Comparison of ENCODE assay signal across 7 mouse cellular contexts in the genomic region with DNA sequence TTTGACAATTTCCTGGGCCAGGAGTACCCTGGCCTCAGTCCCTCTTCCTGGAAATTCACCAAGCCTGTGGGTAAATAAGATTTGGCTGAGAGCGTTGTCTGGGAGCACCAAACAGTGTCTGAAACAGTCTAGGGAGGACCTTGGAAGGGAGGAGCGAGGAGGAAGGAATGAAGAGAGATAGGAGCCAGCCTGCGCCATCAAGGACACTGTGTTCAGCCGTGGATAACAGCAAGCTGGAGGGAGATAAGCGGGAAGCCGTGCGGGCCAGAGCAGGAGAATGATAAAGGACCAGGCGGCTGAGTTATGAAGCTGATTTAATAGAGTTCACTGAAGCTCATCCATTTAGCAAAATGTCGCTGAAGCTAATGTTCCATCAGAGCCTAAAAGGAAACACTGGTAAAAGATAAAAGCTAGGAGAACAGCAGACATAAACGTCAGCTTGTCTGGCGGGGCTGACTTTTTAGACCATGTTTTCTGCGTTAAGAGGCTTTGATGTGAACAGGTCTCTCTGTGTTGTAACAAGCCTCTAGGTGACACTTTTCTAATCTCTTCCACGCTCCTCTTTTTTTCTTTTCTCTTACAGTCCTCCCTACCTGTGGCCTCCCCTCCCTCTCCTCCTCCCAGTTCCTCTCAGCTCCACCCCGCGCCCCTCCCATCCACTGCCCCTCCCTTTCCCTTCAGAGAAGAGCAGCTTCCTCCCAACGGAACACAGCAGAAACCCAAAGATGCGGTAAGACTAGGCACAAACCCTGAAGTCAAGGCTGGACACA. TPM values are rescaled to one million over a fixed set of nuclear protein-coding genes. Genes with fewer than 3 reads are reported as not detected.
DNase-seq lines count a peak whose midpoint lies in the region; ATAC-seq and TF ChIP-seq lines count a peak whose summit lies in the region.

No protein-coding gene starts in this region.

- TF ChIP-seq POLR2A in MEL (IDR thresholded peaks at IDR 0.05; ENCODE audit: control insufficient read depth in 1 of 2, insufficient read depth in 1 of 2, low read depth in 1 of 2, low read length in 2 of 2, poor library complexity in 1 of 2): peak in 1 of 2 experiments; percentile 49; a peak in 1 of 4 replicates
- no peak for TF ChIP-seq POLR2A in brain, embryonic 14.5 days (IDR thresholded peaks at IDR 0.05; ENCODE audit: borderline replicate concordance, extremely low read depth, insufficient read depth, insufficient read length, poor library complexity, severe bottlenecking)

- peaks cover 0 to 11% of the 10 kb centered on the region in 2 experiments; a peak in 2 of 4 replicates for H3K36me3 ChIP-seq in MEL (ENCODE audit: control insufficient read depth in 1 of 2, insufficient read depth in 2 of 2, low read length in 2 of 2)
- H3K36me3 ChIP-seq in forebrain, embryonic 13.5 days (ENCODE audit: poor library complexity, severe bottlenecking): no peaks in the 10 kb centered on the region
- no peaks in the 10 kb centered on the region for H3K36me3 ChIP-seq in hindbrain, embryonic 13.5 days
- no peaks in the 10 kb centered on the region for H3K36me3 ChIP-seq in limb, embryonic 15.5 days
- H3K36me3 ChIP-seq in midbrain, embryonic 16.5 days (ENCODE audit: control insufficient read depth, insufficient read depth, low read length): no peaks in the 10 kb centered on the region

- H3K27ac ChIP-seq in MEL (ENCODE audit: control insufficient read depth, low read depth, low read length): peak overlapping the region; percentile 67
- no peak overlapping the region for H3K27ac ChIP-seq in forebrain, embryonic 13.5 days
- H3K27ac ChIP-seq in hindbrain, embryonic 13.5 days: peak overlapping the region; percentile 44
- no peak overlapping the region for H3K27ac ChIP-seq in limb, embryonic 15.5 days
- peak overlapping the region; percentile 26; the same call in 1 of the 2 replicates for H3K27ac ChIP-seq in midbrain, embryonic 16.5 days (ENCODE audit: low read length)

- peak; percentile 76 for DNase-seq in MEL (ENCODE audit: low read depth, low spot score)
- DNase-seq in brain, embryonic 14.5 days (ENCODE audit: low read depth): peak; percentile 58
- peak; percentile 55 to 69 for DNase-seq in thymus, postnatal 10 days (ENCODE audit: low spot score in 2 of 2)

- peaks cover 0 to 10% of the 10 kb centered on the region in 2 experiments; a peak in 3 of 4 replicates for H3K4me1 ChIP-seq in MEL (ENCODE audit: control insufficient read depth in 1 of 2, insufficient read depth in 2 of 2, low read length in 2 of 2)
- H3K4me1 ChIP-seq in forebrain, embryonic 13.5 days: peaks cover 17% of the 10 kb centered on the region
- H3K4me1 ChIP-seq in hindbrain, embryonic 13.5 days (replicated peaks): peaks cover 26% of the 10 kb centered on the region
- H3K4me1 ChIP-seq in limb, embryonic 15.5 days: peaks cover 7% of the 10 kb centered on the region; the same call in 1 of the 2 replicates
- H3K4me1 ChIP-seq in midbrain, embryonic 16.5 days (ENCODE audit: control insufficient read depth, insufficient read depth, low read length): peaks cover 17% of the 10 kb centered on the region

- peak overlapping the region; percentile 30 to 46 for H3K4me3 ChIP-seq in MEL (ENCODE audit: control insufficient read depth in 1 of 2, insufficient read depth in 1 of 2, low read depth in 2 of 2, low read length in 2 of 2)
- peak overlapping the region; percentile 27 for H3K4me3 ChIP-seq in forebrain, embryonic 13.5 days
- peak overlapping the region; percentile 25 for H3K4me3 ChIP-seq in hindbrain, embryonic 13.5 days
- peak overlapping the region; percentile 32 for H3K4me3 ChIP-seq in limb, embryonic 15.5 days
- H3K4me3 ChIP-seq in midbrain, embryonic 16.5 days (ENCODE audit: low read depth, low read length): 0 out of 2 replicates have a peak overlapping the region, but pooled peaks have one; percentile 3

- TF ChIP-seq EP300 in MEL (IDR thresholded peaks at IDR 0.05; ENCODE audit: low read depth in 1 of 2, low read length in 2 of 2): peak; percentile 58 to 77

- ATAC-seq in forebrain, embryonic 13.5 days: no peak
- no peak for ATAC-seq in hindbrain, embryonic 13.5 days (ENCODE audit: low FRiP score)
- ATAC-seq in limb, embryonic 15.5 days (ENCODE audit: insufficient number of reproducible peaks, low FRiP score, low TSS enrichment, low read depth): no peak
- ATAC-seq in midbrain, embryonic 16.5 days: peak; percentile 34; the same call in 1 of the 2 replicates

- peak overlapping the region; percentile 45 for H3K9ac ChIP-seq in MEL (ENCODE audit: control insufficient read depth, low read depth, low read length, poor library complexity, severe bottlenecking)
- peak overlapping the region; percentile 43; the same call in 1 of the 2 replicates for H3K9ac ChIP-seq in forebrain, embryonic 13.5 days
- H3K9ac ChIP-seq in hindbrain, embryonic 13.5 days: no peak overlapping the region
- no peak overlapping the region for H3K9ac ChIP-seq in limb, embryonic 15.5 days
- no peak overlapping the region for H3K9ac ChIP-seq in midbrain, embryonic 16.5 days (ENCODE audit: low read depth, low read length)

- H3K79me2 ChIP-seq in MEL (ENCODE audit: control insufficient read depth, insufficient read depth, low read length, poor library complexity): no peaks in the 10 kb centered on the region; the same call in 1 of the 2 replicates

- H3K9me3 ChIP-seq in MEL (replicated peaks; ENCODE audit: insufficient read depth, low read length): no peaks in the 10 kb centered on the region
- no peaks in the 10 kb centered on the region for H3K9me3 ChIP-seq in forebrain, embryonic 13.5 days (replicated peaks)
- no peaks in the 10 kb centered on the region for H3K9me3 ChIP-seq in hindbrain, embryonic 13.5 days
- H3K9me3 ChIP-seq in limb, embryonic 15.5 days: no peaks in the 10 kb centered on the region
- no peaks in the 10 kb centered on the region for H3K9me3 ChIP-seq in midbrain, embryonic 16.5 days (replicated peaks; ENCODE audit: control insufficient read depth, low read length, poor library complexity, severe bottlenecking)

- H3K27me3 ChIP-seq in MEL (ENCODE audit: control insufficient read depth in 1 of 2, insufficient read depth in 2 of 2, low read length in 2 of 2): no peaks in the 10 kb centered on the region; a peak in 2 of 4 replicates
- H3K27me3 ChIP-seq in forebrain, embryonic 13.5 days: no peaks in the 10 kb centered on the region
- H3K27me3 ChIP-seq in hindbrain, embryonic 13.5 days: peaks cover 10% of the 10 kb centered on the region
- no peaks in the 10 kb centered on the region for H3K27me3 ChIP-seq in limb, embryonic 15.5 days
- no peaks in the 10 kb centered on the region for H3K27me3 ChIP-seq in midbrain, embryonic 16.5 days (ENCODE audit: control insufficient read depth, insufficient read depth, low read depth, low read length)

- WGBS in forebrain, embryonic 13.5 days: 33% methylated on average over 17 of the region's 17 CpGs
- WGBS in hindbrain, embryonic 13.5 days: 22% methylated on average over 17 of the region's 17 CpGs
- 25% methylated on average over 16 of the region's 17 CpGs for WGBS in limb, embryonic 15.5 days
- WGBS in midbrain, embryonic 16.5 days: 16% methylated on average over 17 of the region's 17 CpGs

- no peak for TF ChIP-seq CTCF in MEL (IDR thresholded peaks at IDR 0.05 in 2 of 3, conservative IDR thresholded peaks at IDR 0.05 in 1 of 3; ENCODE audit: control insufficient read depth in 1 of 3, insufficient read depth in 1 of 3, low read depth in 2 of 3, low read length in 3 of 3, poor library complexity in 1 of 3, severe bottlenecking in 1 of 3)
- no peak for TF ChIP-seq CTCF in brain, embryonic 14.5 days (IDR thresholded peaks at IDR 0.05; ENCODE audit: borderline replicate concordance, extremely low read depth, insufficient read depth, insufficient read length)

- H3K4me2 ChIP-seq in forebrain, embryonic 13.5 days: peak overlapping the region; percentile 59
- H3K4me2 ChIP-seq in hindbrain, embryonic 13.5 days: peak overlapping the region; percentile 54
- H3K4me2 ChIP-seq in limb, embryonic 15.5 days: peak overlapping the region; percentile 52
- H3K4me2 ChIP-seq in midbrain, embryonic 16.5 days (ENCODE audit: low read length): peak overlapping the region; percentile 49

- TF ChIP-seq RAD21 in MEL (IDR thresholded peaks at IDR 0.05; ENCODE audit: low read depth, low read length): no peak

TF ChIP-seq in MEL, 35 proteins besides CTCF, POLR2A, EP300 and RAD21 (continues in another document):
- no peak for TF ChIP-seq ELF1 (IDR thresholded peaks at IDR 0.05; ENCODE audit: low read depth, low read length)
- no peak for TF ChIP-seq MYB (IDR thresholded peaks at IDR 0.05; ENCODE audit: low read depth, low read length)
- peak; percentile 90 for TF ChIP-seq GATA1 (IDR thresholded peaks at IDR 0.05; ENCODE audit: low read depth, low read length)
- TF ChIP-seq RCOR1 (IDR thresholded peaks at IDR 0.05; ENCODE audit: low read depth, low read length): peak; percentile 80
- no peak for TF ChIP-seq MEF2A (IDR thresholded peaks at IDR 0.05; ENCODE audit: extremely low read depth, insufficient replicate concordance, low read depth, low read length, poor library complexity, severe bottlenecking)
- TF ChIP-seq MAZ (IDR thresholded peaks at IDR 0.05; ENCODE audit: low read depth, low read length): 0 out of 2 replicates have a peak, but pooled peaks have one; percentile 19
- TF ChIP-seq TCF12 (IDR thresholded peaks at IDR 0.05; ENCODE audit: low read depth, low read length): peak; percentile 68; the same call in 1 of the 2 replicates

RNA-seq across cellular contexts. Expression of gene Map3k9, which starts 26.0 kb away (rescaled TPM):
- total RNA-seq in MEL (2012; rRNA removed): not detected in 2 replicates
- polyA plus RNA-seq in MEL (2012; ENCODE audit: insufficient read depth in 1 of 2, insufficient read length in 2 of 2, low read depth in 1 of 2, low replicate concordance in 2 of 2, missing spikeins in 1 of 2): not detected
- 10.0 and 24.6 TPM in 2 replicates for polyA plus RNA-seq in brain, embryonic 14.5 days (2012; rRNA removed)
- polyA plus RNA-seq in forebrain, embryonic 13.5 days (2015; fragmentation: Nextera tagmentation; extraction: Ambion mirVana): 4.2 and 4.6 TPM in 2 replicates
- polyA plus RNA-seq in hindbrain, embryonic 13.5 days (2015; fragmentation: Nextera tagmentation; extraction: Ambion mirVana): 8.8 TPM in 2 replicates
- 1.0 and 1.2 TPM in 2 replicates for polyA plus RNA-seq in limb, embryonic 15.5 days (2015; fragmentation: Nextera tagmentation; extraction: Ambion mirVana)
- 8.4 and 10.9 TPM in 2 replicates for polyA plus RNA-seq in midbrain, embryonic 16.5 days (2015; fragmentation: Nextera tagmentation; extraction: Ambion mirVana)

RNA-seq across cellular contexts. Expression of gene Pcnx, which starts 52.9 kb away (rescaled TPM):
- 8.9 and 11.4 TPM in 2 replicates for total RNA-seq in MEL (2012; rRNA removed)
- polyA plus RNA-seq in MEL (2012; ENCODE audit: insufficient read depth in 1 of 2, insufficient read length in 2 of 2, low read depth in 1 of 2, low replicate concordance in 2 of 2, missing spikeins in 1 of 2): 100 to 1,000 TPM in 1 of 2 experiments, 10 to 100 TPM in 1; 20.6 to 140 TPM
- polyA plus RNA-seq in brain, embryonic 14.5 days (2012; rRNA removed): 34.2 and 46.3 TPM in 2 replicates
- polyA plus RNA-seq in forebrain, embryonic 13.5 days (2015; fragmentation: Nextera tagmentation; extraction: Ambion mirVana): 8.6 and 14.1 TPM in 2 replicates
- 10.1 and 10.5 TPM in 2 replicates for polyA plus RNA-seq in hindbrain, embryonic 13.5 days (2015; fragmentation: Nextera tagmentation; extraction: Ambion mirVana)
- polyA plus RNA-seq in limb, embryonic 15.5 days (2015; fragmentation: Nextera tagmentation; extraction: Ambion mirVana): 9.4 and 11.6 TPM in 2 replicates
- 9.9 and 11.3 TPM in 2 replicates for polyA plus RNA-seq in midbrain, embryonic 16.5 days (2015; fragmentation: Nextera tagmentation; extraction: Ambion mirVana)

Comparison
In these comparisons a context has a peak if more than half of its experiments do, and no peak if none do; other contexts are left out.
1. H3K27ac ChIP-seq: peak in MEL (single experiment), hindbrain, embryonic 13.5 days (single experiment) and midbrain, embryonic 16.5 days (single experiment); none in forebrain, embryonic 13.5 days (single experiment) and limb, embryonic 15.5 days (single experiment).
2. H3K9ac ChIP-seq: peak in MEL (single experiment) and forebrain, embryonic 13.5 days (single experiment); none in hindbrain, embryonic 13.5 days (single experiment), limb, embryonic 15.5 days (single experiment) and midbrain, embryonic 16.5 days (single experiment).
3. Peak in every context shown above with its lines, with median percentiles within 50 percentile points of each other: DNase-seq, H3K4me3 ChIP-seq and H3K4me2 ChIP-seq.